Mouse (Mus musculus) bone marrow macrophage, adult 2 months (primary cell): ENCODE measurements around the gene Hsd17b11.

Experiments used
- CTCF ChIP-seq: IDR thresholded peaks from 2 replicates; pipeline ENCODE4 v1.5.1; 2012; ENCODE audit warnings: low read depth, mild to moderate bottlenecking, low read length, moderate library complexity
- POLR2A ChIP-seq: IDR thresholded peaks from 2 replicates; pipeline ENCODE4 v1.6.1; 2012; ENCODE audit warnings: mild to moderate bottlenecking, low read depth, low read length, borderline replicate concordance

DNA sequence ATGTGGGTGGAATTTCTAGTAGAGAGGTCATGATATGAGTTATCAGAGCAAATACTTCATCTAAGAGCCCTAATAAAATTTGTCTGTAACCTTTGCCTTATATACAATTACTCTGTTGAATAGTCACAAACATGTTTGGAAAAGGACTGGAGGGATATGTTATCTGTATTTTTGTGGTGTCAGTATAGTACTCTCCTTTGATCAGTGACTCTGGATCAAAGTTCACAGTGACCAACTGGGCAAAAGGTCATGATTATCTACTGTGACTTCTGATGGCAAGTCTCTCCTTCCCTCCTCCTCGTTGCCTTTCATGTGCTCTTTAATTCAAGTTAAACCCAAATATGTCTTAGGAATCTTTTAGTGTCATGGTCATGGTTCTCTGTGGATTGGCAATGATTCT, 14.1 kb upstream of the Hsd17b11 start:
- TF ChIP-seq CTCF: no peak
- TF ChIP-seq POLR2A: no peak
